Mouse (Mus musculus): ENCODE data around the gene Ldha. TPM values are rescaled to one million over a fixed set of nuclear protein-coding genes. Genes with fewer than 3 reads are reported as not detected.
"Not testable (repeated sequence)": the region's sequence is repeated elsewhere in the genome, so short reads cannot be mapped to it uniquely, and the experiment has no call there.

The Ldha gene
- polyA plus RNA-seq, 1 experiment from 2014 or later = 1,620 TPM

- no peak overlapping the region for H3K4me2 ChIP-seq
- no peaks in the 10 kb centered on the region for H3K4me1 ChIP-seq
- H3K4me3 ChIP-seq (replicated peaks) = no peak overlapping the region
- H3K27ac ChIP-seq = no peak overlapping the region
- peaks cover 57% of the 10 kb centered on the region for H3K36me3 ChIP-seq
- H3K27me3 ChIP-seq = no peaks in the 10 kb centered on the region
- no peak; the same call in 1 of the 2 replicates for ATAC-seq (replicated peaks; ENCODE audit: low FRiP score)
- H3K9me3 ChIP-seq (replicated peaks) = no peaks in the 10 kb centered on the region
- WGBS = 70% methylated on average over 7 of the region's 7 CpGs
- no peak overlapping the region for H3K9ac ChIP-seq
Measured at GRCm38 (mm10) chr7:46855866-46856560, 14.7 kb downstream of the Ldha start.

GRCm38 (mm10) chr7:46857436-46857835 is 16.2 kb downstream of the Ldha start:
- Histone ChIP-seq H3K4me1 (no peaks in the 10 kb centered on the region), H3K27me3 (no peaks in the 10 kb centered on the region), H3K9me3 (replicated peaks) (no peaks in the 10 kb centered on the region), H3K36me3 (peaks cover 43% of the 10 kb centered on the region), H3K4me3 (replicated peaks) (no peak overlapping the region), H3K27ac (no peak overlapping the region), H3K4me2 (no peak overlapping the region), H3K9ac (no peak overlapping the region)
- no peak for ATAC-seq (replicated peaks; ENCODE audit: low FRiP score)
- WGBS = 73% methylated on average over 9 of the region's 9 CpGs

GRCm38 (mm10) chr7:46859031-46859430 is 17.8 kb downstream of the Ldha start:
- H3K27ac ChIP-seq = no peak overlapping the region
- 53% methylated on average over 6 of the region's 6 CpGs for WGBS
- H3K9me3 ChIP-seq (replicated peaks) = no peaks in the 10 kb centered on the region
- H3K27me3 ChIP-seq = no peaks in the 10 kb centered on the region
- H3K4me1 ChIP-seq = no peaks in the 10 kb centered on the region
- ATAC-seq (replicated peaks; ENCODE audit: low FRiP score) = no peak
- H3K36me3 ChIP-seq = peaks cover 27% of the 10 kb centered on the region
- no peak overlapping the region for H3K4me3 ChIP-seq (replicated peaks)
- no peak overlapping the region for H3K4me2 ChIP-seq
- H3K9ac ChIP-seq = no peak overlapping the region

GRCm38 (mm10) chr7:46860996-46861395 is 19.7 kb downstream of the Ldha start, which contains the start of gene Ldhc:
Gene Ldhc (plus strand): TSS chr7:46861203.
- 40% methylated on average over 10 of the region's 10 CpGs for WGBS
- H3K9ac ChIP-seq = no peak within 1 kb of the TSS
- no peak for ATAC-seq (replicated peaks; ENCODE audit: low FRiP score)
- H3K9me3 ChIP-seq (replicated peaks) = no peaks in the 10 kb centered on the region
- H3K4me2 ChIP-seq = no peak within 1 kb of the TSS
- no peak within 1 kb of the TSS for H3K4me3 ChIP-seq (replicated peaks)
- peaks cover 7% of the 10 kb centered on the region for H3K36me3 ChIP-seq
- H3K27ac ChIP-seq = no peak within 1 kb of the TSS
- no peaks in the 10 kb centered on the region for H3K27me3 ChIP-seq
- H3K4me1 ChIP-seq = no peaks in the 10 kb centered on the region

- no peak overlapping the region for H3K4me3 ChIP-seq (replicated peaks)
- no peaks in the 10 kb centered on the region for H3K27me3 ChIP-seq
- ATAC-seq (replicated peaks; ENCODE audit: low FRiP score) = no peak
- H3K9ac ChIP-seq = no peak overlapping the region
- no peaks in the 10 kb centered on the region for H3K36me3 ChIP-seq
- no peak overlapping the region for H3K4me2 ChIP-seq
- H3K4me1 ChIP-seq = no peaks in the 10 kb centered on the region
- WGBS = 73% methylated on average over 4 of the region's 4 CpGs
- no peaks in the 10 kb centered on the region for H3K9me3 ChIP-seq (replicated peaks)
- H3K27ac ChIP-seq = no peak overlapping the region
Measured at GRCm38 (mm10) chr7:46871988-46872387, 30.7 kb downstream of the Ldha start.

- no peak for ATAC-seq (replicated peaks; ENCODE audit: low FRiP score)
- Histone ChIP-seq H3K27ac (no peak overlapping the region), H3K36me3 (no peaks in the 10 kb centered on the region), H3K4me1 (no peaks in the 10 kb centered on the region), H3K27me3 (no peaks in the 10 kb centered on the region), H3K9me3 (replicated peaks) (no peaks in the 10 kb centered on the region), H3K9ac (no peak overlapping the region), H3K4me2 (no peak overlapping the region), H3K4me3 (replicated peaks) (no peak overlapping the region)
- 68% methylated on average over 4 of the region's 4 CpGs for WGBS
Measured at GRCm38 (mm10) chr7:46876841-46877240, 35.6 kb downstream of the Ldha start.

GRCm38 (mm10) chr7:46877255-46877654 is 36.0 kb downstream of the Ldha start:
- H3K9me3 ChIP-seq (replicated peaks) = no peaks in the 10 kb centered on the region
- no peak overlapping the region for H3K9ac ChIP-seq
- H3K36me3 ChIP-seq = no peaks in the 10 kb centered on the region
- no peak overlapping the region for H3K27ac ChIP-seq
- H3K27me3 ChIP-seq = no peaks in the 10 kb centered on the region
- ATAC-seq (replicated peaks; ENCODE audit: low FRiP score) = no peak
- H3K4me2 ChIP-seq = no peak overlapping the region
- no peaks in the 10 kb centered on the region for H3K4me1 ChIP-seq
- 83% methylated on average over 6 of the region's 6 CpGs for WGBS
- H3K4me3 ChIP-seq (replicated peaks) = no peak overlapping the region

- Histone ChIP-seq H3K36me3 (peaks cover 11% of the 10 kb centered on the region), H3K9me3 (replicated peaks) (no peaks in the 10 kb centered on the region), H3K9ac (no peak overlapping the region), H3K4me2 (no peak overlapping the region), H3K4me1 (no peaks in the 10 kb centered on the region), H3K4me3 (replicated peaks) (no peak overlapping the region), H3K27me3 (no peaks in the 10 kb centered on the region), H3K27ac (no peak overlapping the region)
- 90% methylated on average over 5 of the region's 5 CpGs for WGBS
- ATAC-seq (replicated peaks; ENCODE audit: low FRiP score) = peak; percentile 46
Measured at GRCm38 (mm10) chr7:46879851-46880250, 38.6 kb downstream of the Ldha start.

- no peak for ATAC-seq (replicated peaks; ENCODE audit: low FRiP score)
- H3K4me2 ChIP-seq = no peak overlapping the region
- H3K27ac ChIP-seq = no peak overlapping the region
- H3K9ac ChIP-seq = no peak overlapping the region
- H3K9me3 ChIP-seq (replicated peaks) = no peaks in the 10 kb centered on the region
- H3K36me3 ChIP-seq = peaks cover 20% of the 10 kb centered on the region
- no peak overlapping the region for H3K4me3 ChIP-seq (replicated peaks)
- 80% methylated on average over 2 of the region's 2 CpGs for WGBS
- H3K4me1 ChIP-seq = no peaks in the 10 kb centered on the region
- no peaks in the 10 kb centered on the region for H3K27me3 ChIP-seq
Measured at GRCm38 (mm10) chr7:46880992-46881391, 39.7 kb downstream of the Ldha start.

- H3K9ac ChIP-seq; H3K9me3 ChIP-seq (replicated peaks); H3K4me3 ChIP-seq (replicated peaks); H3K4me2 ChIP-seq; H3K27me3 ChIP-seq; H3K27ac ChIP-seq; ATAC-seq (replicated peaks; ENCODE audit: low FRiP score); H3K4me1 ChIP-seq: not testable (repeated sequence)
- WGBS = 84% methylated on average over 8 of the region's 8 CpGs
- peaks cover 30% of the 10 kb centered on the region for H3K36me3 ChIP-seq
Measured at GRCm38 (mm10) chr7:46881941-46882340, 40.7 kb downstream of the Ldha start.

- Histone ChIP-seq H3K27me3 (no peaks in the 10 kb centered on the region), H3K9me3 (replicated peaks) (no peaks in the 10 kb centered on the region), H3K4me3 (replicated peaks) (no peak overlapping the region), H3K4me1 (no peaks in the 10 kb centered on the region), H3K9ac (no peak overlapping the region), H3K4me2 (no peak overlapping the region), H3K27ac (no peak overlapping the region), H3K36me3 (peaks cover 44% of the 10 kb centered on the region)
- no peak for ATAC-seq (replicated peaks; ENCODE audit: low FRiP score)
- WGBS = 80% methylated on average over 3 of the region's 3 CpGs
Measured at GRCm38 (mm10) chr7:46883304-46883703, 42.0 kb downstream of the Ldha start.

- no peak for ATAC-seq (replicated peaks; ENCODE audit: low FRiP score)
- H3K9me3 ChIP-seq (replicated peaks) = no peaks in the 10 kb centered on the region
- no peaks in the 10 kb centered on the region for H3K4me1 ChIP-seq
- peaks cover 98% of the 10 kb centered on the region for H3K36me3 ChIP-seq
- no peak overlapping the region for H3K9ac ChIP-seq
- no peak overlapping the region for H3K4me2 ChIP-seq
- WGBS = 97% methylated on average over 3 of the region's 3 CpGs
- no peak overlapping the region for H3K27ac ChIP-seq
- no peaks in the 10 kb centered on the region for H3K27me3 ChIP-seq
- no peak overlapping the region for H3K4me3 ChIP-seq (replicated peaks)
Measured at GRCm38 (mm10) chr7:46895511-46895910, 54.2 kb downstream of the Ldha start.

- Histone ChIP-seq H3K27me3 (no peaks in the 10 kb centered on the region), H3K4me2 (no peak overlapping the region), H3K4me1 (no peaks in the 10 kb centered on the region), H3K36me3 (peaks cover 96% of the 10 kb centered on the region), H3K9ac (no peak overlapping the region), H3K4me3 (replicated peaks) (no peak overlapping the region), H3K27ac (no peak overlapping the region), H3K9me3 (replicated peaks) (no peaks in the 10 kb centered on the region)
- 91% methylated on average over 3 of the region's 3 CpGs for WGBS
- no peak for ATAC-seq (replicated peaks; ENCODE audit: low FRiP score)
Measured at GRCm38 (mm10) chr7:46899343-46899742, 58.1 kb downstream of the Ldha start.

Measured in kidney, embryonic 15.5 days (tissue).